Comparison of ENCODE assay signal across 29 mouse cellular contexts in the genomic region with DNA sequence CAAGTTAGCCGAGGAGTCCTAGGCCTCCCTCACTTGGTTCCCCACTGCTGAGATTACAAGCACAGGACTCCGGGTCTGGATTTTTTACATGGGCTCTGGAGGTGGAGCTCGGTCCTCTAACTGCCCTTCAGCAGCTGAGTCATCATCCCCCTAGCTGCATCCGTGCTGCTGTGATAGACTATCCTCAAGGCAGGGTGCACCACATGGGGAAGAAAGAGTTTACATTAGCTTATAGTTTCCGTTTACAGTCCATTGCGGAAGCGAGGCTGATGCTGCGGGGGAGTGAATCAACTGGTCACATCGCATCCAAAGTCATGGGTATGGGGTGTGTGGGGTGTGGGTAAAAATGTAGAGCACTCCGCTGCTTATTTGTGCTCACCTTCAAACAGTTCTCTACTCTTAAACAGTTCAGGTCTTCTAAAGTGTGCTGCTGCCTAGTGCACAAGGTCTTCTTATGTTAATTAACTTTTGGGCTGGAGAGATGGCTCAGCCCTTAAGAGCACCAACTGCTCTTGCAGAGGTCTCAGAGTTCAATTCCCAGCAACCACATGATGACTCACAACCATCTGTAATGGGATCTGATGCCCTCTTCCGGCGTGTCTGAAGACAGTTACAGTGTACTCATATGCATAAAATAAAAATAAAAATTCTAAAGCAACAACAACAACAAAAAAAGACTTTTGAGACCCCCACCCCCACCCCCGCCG. TPM values are rescaled to one million over a fixed set of nuclear protein-coding genes. Genes with fewer than 3 reads are reported as not detected.
DNase-seq lines count a peak whose midpoint lies in the region; ATAC-seq and TF ChIP-seq lines count a peak whose summit lies in the region.
"Had no signal": no experiment of that assay in that cellular context is flagged by ENCODE, and none has a peak within 500 bp of the region (broad histone marks: within the 10 kb centered on the region; RNA-seq: fewer than 3 reads in every experiment).

No protein-coding gene starts in this region.

- peaks cover 11% of the 10 kb centered on the region for H3K27me3 ChIP-seq in liver, embryonic 11.5 days (replicated peaks; ENCODE audit: control insufficient read depth, insufficient read depth, low read length)
- peaks cover 10% of the 10 kb centered on the region; the same call in 1 of the 2 replicates for H3K27me3 ChIP-seq in liver, postnatal 0 days (ENCODE audit: insufficient read depth, low read length)
- H3K27me3 ChIP-seq in stomach, embryonic 16.5 days (ENCODE audit: control insufficient read depth, insufficient read depth, low read length): peaks cover 5% of the 10 kb centered on the region; the same call in 1 of the 2 replicates
- no peaks in the 10 kb centered on the region for H3K27me3 ChIP-seq in stomach, postnatal 0 days (ENCODE audit: control insufficient read depth, insufficient read depth, low read length)
- peaks cover 1% of the 10 kb centered on the region; the same call in 1 of the 2 replicates for H3K27me3 ChIP-seq in hindbrain, embryonic 11.5 days (ENCODE audit: control insufficient read depth, insufficient read depth, low read length)
- H3K27me3 ChIP-seq: CH12.LX had no signal

- H3K9ac ChIP-seq in liver, embryonic 11.5 days (ENCODE audit: low read depth, low read length): no peak overlapping the region
- H3K9ac ChIP-seq in liver, postnatal 0 days (replicated peaks): no peak overlapping the region
- H3K9ac ChIP-seq in stomach, embryonic 16.5 days (ENCODE audit: low read length): no peak overlapping the region
- H3K9ac ChIP-seq in stomach, postnatal 0 days (ENCODE audit: low read length): no peak overlapping the region
- no peak overlapping the region for H3K9ac ChIP-seq in hindbrain, embryonic 11.5 days (ENCODE audit: low read depth, low read length)
- H3K9ac ChIP-seq: embryonic facial prominence, embryonic 12.5 days; forebrain, embryonic 12.5 days; heart, embryonic 12.5 days; hindbrain, embryonic 12.5 days had no signal

- H3K36me3 ChIP-seq in liver, embryonic 11.5 days (ENCODE audit: control insufficient read depth, insufficient read depth, low read length): no peaks in the 10 kb centered on the region
- H3K36me3 ChIP-seq in liver, postnatal 0 days (replicated peaks; ENCODE audit: insufficient read depth, low read length): no peaks in the 10 kb centered on the region
- H3K36me3 ChIP-seq in stomach, embryonic 16.5 days (ENCODE audit: control insufficient read depth, insufficient read depth, low read length): no peaks in the 10 kb centered on the region
- H3K36me3 ChIP-seq in stomach, postnatal 0 days (ENCODE audit: control insufficient read depth, insufficient read depth, low read length): no peaks in the 10 kb centered on the region
- no peaks in the 10 kb centered on the region for H3K36me3 ChIP-seq in hindbrain, embryonic 11.5 days (ENCODE audit: control insufficient read depth, insufficient read depth, low read length)
- H3K36me3 ChIP-seq: embryonic facial prominence, embryonic 12.5 days; forebrain, embryonic 12.5 days; G1E; heart, embryonic 12.5 days; hindbrain, embryonic 12.5 days had no signal

- no peak overlapping the region for H3K4me2 ChIP-seq in liver, embryonic 11.5 days
- H3K4me2 ChIP-seq in liver, postnatal 0 days (ENCODE audit: low read depth, low read length): no peak overlapping the region
- H3K4me2 ChIP-seq in stomach, embryonic 16.5 days (ENCODE audit: low read depth, low read length): no peak overlapping the region
- H3K4me2 ChIP-seq in stomach, postnatal 0 days (replicated peaks; ENCODE audit: low read depth): no peak overlapping the region
- H3K4me2 ChIP-seq in hindbrain, embryonic 11.5 days (replicated peaks; ENCODE audit: low read depth, low read length): no peak overlapping the region
- H3K4me2 ChIP-seq: embryonic facial prominence, embryonic 12.5 days; forebrain, embryonic 12.5 days; heart, embryonic 12.5 days; hindbrain, embryonic 12.5 days had no signal

- no peak for TF ChIP-seq CTCF in liver, postnatal 0 days (IDR thresholded peaks at IDR 0.05; ENCODE audit: low read depth)
- no peak for TF ChIP-seq CTCF in stomach, postnatal 0 days (IDR thresholded peaks at IDR 0.05; ENCODE audit: low read depth)

- TF ChIP-seq EP300 in liver, postnatal 0 days (IDR thresholded peaks at IDR 0.05; ENCODE audit: low read depth): no peak
- no peak for TF ChIP-seq EP300 in stomach, postnatal 0 days (optimal IDR thresholded peaks at IDR 0.05)

- DNase-seq in liver, embryonic 11.5 days (ENCODE audit: low spot score): no peak
- no peak for DNase-seq in liver, postnatal 0 days
- DNase-seq in stomach, postnatal 0 days (ENCODE audit: low spot score): no peak
- DNase-seq in NIH3T3 (ENCODE audit: low read depth): peak; percentile 61
- no peak for DNase-seq in hindbrain, embryonic 11.5 days (ENCODE audit: low spot score)
- no peak for DNase-seq in kidney, postnatal 14 days
- DNase-seq: adrenal gland, postnatal 14 days; cerebellum, adult 11-12 months; cerebellum, adult 9-10 months; cerebellum, postnatal 25 days; gastrocnemius, postnatal 10 days; heart, adult 2 months had no signal

- H3K4me1 ChIP-seq in liver, embryonic 11.5 days (replicated peaks; ENCODE audit: control insufficient read depth, insufficient read depth, low read length): 0 out of 2 replicates have a peak, but pooled peaks cover 6% of the 10 kb centered on the region
- H3K4me1 ChIP-seq in liver, postnatal 0 days (ENCODE audit: insufficient read depth): peaks cover 5% of the 10 kb centered on the region; the same call in 1 of the 2 replicates
- no peaks in the 10 kb centered on the region for H3K4me1 ChIP-seq in stomach, embryonic 16.5 days (ENCODE audit: control insufficient read depth, insufficient read depth, low read length)
- no peaks in the 10 kb centered on the region for H3K4me1 ChIP-seq in stomach, postnatal 0 days (replicated peaks; ENCODE audit: control insufficient read depth, insufficient read depth)
- H3K4me1 ChIP-seq in hindbrain, embryonic 11.5 days (replicated peaks; ENCODE audit: control insufficient read depth, insufficient read depth, low read length): no peaks in the 10 kb centered on the region
- H3K4me1 ChIP-seq: forebrain, embryonic 12.5 days had no signal

- no peak overlapping the region for H3K4me3 ChIP-seq in liver, embryonic 11.5 days (ENCODE audit: low read depth, low read length)
- no peak overlapping the region for H3K4me3 ChIP-seq in liver, postnatal 0 days (ENCODE audit: low read depth, low read length)
- no peak overlapping the region for H3K4me3 ChIP-seq in stomach, embryonic 16.5 days (replicated peaks; ENCODE audit: low read length)
- no peak overlapping the region for H3K4me3 ChIP-seq in stomach, postnatal 0 days (ENCODE audit: low read depth, low read length)
- no peak overlapping the region for H3K4me3 ChIP-seq in hindbrain, embryonic 11.5 days (ENCODE audit: low read depth, low read length)
- H3K4me3 ChIP-seq: embryonic facial prominence, embryonic 12.5 days; forebrain, embryonic 12.5 days; heart, adult 2 months; heart, embryonic 12.5 days; hindbrain, embryonic 12.5 days had no signal

- 44% methylated on average over 14 of the region's 14 CpGs for WGBS in liver, embryonic 11.5 days
- 52% methylated on average over 14 of the region's 14 CpGs for WGBS in liver, postnatal 0 days (ENCODE audit: insufficient replicate concordance)
- 47% methylated on average over 14 of the region's 14 CpGs for WGBS in stomach, embryonic 16.5 days
- WGBS in stomach, postnatal 0 days: 45% methylated on average over 14 of the region's 14 CpGs
- 68% methylated on average over 14 of the region's 14 CpGs for WGBS in hindbrain, embryonic 11.5 days

- ATAC-seq in liver, embryonic 11.5 days (replicated peaks; ENCODE audit: low FRiP score): peak; percentile 29; the same call in 1 of the 2 replicates
- no peak for ATAC-seq in liver, postnatal 0 days
- ATAC-seq in stomach, embryonic 16.5 days (ENCODE audit: insufficient read depth, low FRiP score): peak; percentile 13; the same call in 1 of the 2 replicates
- no peak for ATAC-seq in stomach, postnatal 0 days (ENCODE audit: low FRiP score, low TSS enrichment)
- ATAC-seq in megakaryocyte progenitor cell, adult 5-6 weeks (replicated peaks; ENCODE audit: poor library complexity): peak; percentile 30; the same call in 1 of the 2 replicates
- ATAC-seq in hindbrain, embryonic 11.5 days (ENCODE audit: low FRiP score): no peak
- ATAC-seq: activated CD4-positive, CD25-positive, alpha-beta regulatory T cell, adult 4 months; forebrain, embryonic 16.5 days; hindbrain, embryonic 16.5 days; inflammation-experienced regulatory T-cells, adult 6 months had no signal

- no peak overlapping the region for H3K27ac ChIP-seq in liver, embryonic 11.5 days (ENCODE audit: low read depth, low read length)
- no peak overlapping the region for H3K27ac ChIP-seq in liver, postnatal 0 days (ENCODE audit: low read depth)
- no peak overlapping the region for H3K27ac ChIP-seq in stomach, embryonic 16.5 days (ENCODE audit: low read length)
- H3K27ac ChIP-seq in stomach, postnatal 0 days (replicated peaks): no peak overlapping the region
- H3K27ac ChIP-seq in hindbrain, embryonic 11.5 days (ENCODE audit: low read depth, low read length): no peak overlapping the region
- H3K27ac ChIP-seq: embryonic facial prominence, embryonic 12.5 days; forebrain, embryonic 12.5 days; heart, adult 2 months; hindbrain, embryonic 12.5 days had no signal

- no peaks in the 10 kb centered on the region for H3K9me3 ChIP-seq in liver, embryonic 11.5 days (ENCODE audit: control insufficient read depth, low read length)
- H3K9me3 ChIP-seq in liver, postnatal 0 days (ENCODE audit: low read length): no peaks in the 10 kb centered on the region
- no peaks in the 10 kb centered on the region for H3K9me3 ChIP-seq in stomach, embryonic 16.5 days (replicated peaks; ENCODE audit: control insufficient read depth, low read length)
- no peaks in the 10 kb centered on the region for H3K9me3 ChIP-seq in stomach, postnatal 0 days (ENCODE audit: control insufficient read depth, low read length)
- H3K9me3 ChIP-seq in hindbrain, embryonic 11.5 days (ENCODE audit: control insufficient read depth, low read length): no peaks in the 10 kb centered on the region
- H3K9me3 ChIP-seq: embryonic facial prominence, embryonic 12.5 days; forebrain, embryonic 12.5 days; G1E; heart, embryonic 12.5 days; hindbrain, embryonic 12.5 days had no signal

RNA-seq across cellular contexts. Expression of a gene that starts 14.2 kb away (rescaled TPM):
- 4.0 and 4.8 TPM in 2 replicates for polyA plus RNA-seq in liver, embryonic 11.5 days (2014; fragmentation: Nextera tagmentation; extraction: Ambion mirVana)
- polyA plus RNA-seq in liver, postnatal 0 days (2015; fragmentation: Nextera tagmentation; extraction: Ambion mirVana): 1.1 and 1.3 TPM in 2 replicates
- polyA plus RNA-seq in stomach, embryonic 16.5 days (2015; fragmentation: Nextera tagmentation; extraction: Ambion mirVana): 3.2 and 3.6 TPM in 2 replicates
- 7.5 and 8.9 TPM in 2 replicates for polyA plus RNA-seq in stomach, postnatal 0 days (2015; fragmentation: Nextera tagmentation; extraction: Ambion mirVana)
- total RNA-seq in megakaryocyte progenitor cell, adult 5-6 weeks (2015): 0.47 TPM in 1 of 2 replicates, not detected in the other
- total RNA-seq in megakaryocyte progenitor cell, adult 5-6 weeks (2017): 0.25 and 0.71 TPM in 2 replicates
- 18.6 and 22.9 TPM in 2 replicates for polyA plus RNA-seq in hindbrain, embryonic 11.5 days (2014; fragmentation: Nextera tagmentation; extraction: Ambion mirVana)
- polyA plus RNA-seq: frontal cortex, adult 2 months had no signal

RNA-seq across cellular contexts. Expression of a gene that starts 14.7 kb away (rescaled TPM):
- not detected in 2 replicates for polyA plus RNA-seq in liver, embryonic 11.5 days (2014; fragmentation: Nextera tagmentation; extraction: Ambion mirVana)
- polyA plus RNA-seq in liver, postnatal 0 days (2015; fragmentation: Nextera tagmentation; extraction: Ambion mirVana): not detected in 2 replicates
- polyA plus RNA-seq in stomach, embryonic 16.5 days (2015; fragmentation: Nextera tagmentation; extraction: Ambion mirVana): not detected in 2 replicates
- polyA plus RNA-seq in stomach, postnatal 0 days (2015; fragmentation: Nextera tagmentation; extraction: Ambion mirVana): not detected in 2 replicates
- not detected in 2 replicates for total RNA-seq in megakaryocyte progenitor cell, adult 5-6 weeks (2015)
- total RNA-seq in megakaryocyte progenitor cell, adult 5-6 weeks (2017): not detected in 2 replicates
- polyA plus RNA-seq in hindbrain, embryonic 11.5 days (2014; fragmentation: Nextera tagmentation; extraction: Ambion mirVana): 1.6 and 3.3 TPM in 2 replicates
- total RNA-seq: adrenal gland, adult 18-20 months; adrenal gland, postnatal 14 days; gastrocnemius, postnatal 10 days; heart, adult 2 months; heart, postnatal 25 days had no signal
- polyA plus RNA-seq: cortical plate, adult 2 months; forebrain, embryonic 16.5 days; frontal cortex, adult 2 months; heart, adult 2 months; heart, embryonic 12.5 days; heart, embryonic 16.5 days had no signal

RNA-seq across cellular contexts. Expression of a gene that starts 23.0 kb away (rescaled TPM):
- not detected in 2 replicates for polyA plus RNA-seq in liver, embryonic 11.5 days (2014; fragmentation: Nextera tagmentation; extraction: Ambion mirVana)
- polyA plus RNA-seq in liver, postnatal 0 days (2015; fragmentation: Nextera tagmentation; extraction: Ambion mirVana): not detected in 2 replicates
- polyA plus RNA-seq in stomach, embryonic 16.5 days (2015; fragmentation: Nextera tagmentation; extraction: Ambion mirVana): not detected in 2 replicates
- not detected in 2 replicates for polyA plus RNA-seq in stomach, postnatal 0 days (2015; fragmentation: Nextera tagmentation; extraction: Ambion mirVana)
- total RNA-seq in megakaryocyte progenitor cell, adult 5-6 weeks (2015): not detected in 2 replicates
- total RNA-seq in megakaryocyte progenitor cell, adult 5-6 weeks (2017): not detected in 2 replicates
- polyA plus RNA-seq in hindbrain, embryonic 11.5 days (2014; fragmentation: Nextera tagmentation; extraction: Ambion mirVana): 0.24 and 0.71 TPM in 2 replicates
- total RNA-seq: CH12.LX; G1E; gastrocnemius, postnatal 10 days; heart, adult 2 months; heart, postnatal 25 days had no signal
- polyA plus RNA-seq: cortical plate, adult 2 months; forebrain, embryonic 16.5 days; frontal cortex, adult 2 months; G1E; heart, adult 2 months; heart, embryonic 16.5 days; inflammation-experienced regulatory T-cells, adult 6 months had no signal

Comparison
In these comparisons a context has a peak if more than half of its experiments do, and no peak if none do; other contexts are left out.
1. ATAC-seq: peak in liver, embryonic 11.5 days (single experiment), stomach, embryonic 16.5 days (single experiment) and megakaryocyte progenitor cell, adult 5-6 weeks (single experiment); none in liver, postnatal 0 days (single experiment), stomach, postnatal 0 days (single experiment) and hindbrain, embryonic 11.5 days (single experiment).